Mouse (Mus musculus) pancreas, adult 10 weeks (tissue): ENCODE results near the gene Olfr1173. TPM values are rescaled to one million over a fixed set of nuclear protein-coding genes. Genes with fewer than 3 reads are reported as not detected.

Source experiments
- polyA plus RNA-seq: library from polyadenylated mRNA; stranded (reverse); fragments of 350-450 nt; fragmentation: Illumina TruSeq; extraction: RNeasy Lipid Tissue Mini Kit (QIAGEN cat#74804); gene quantifications from one replicate; pipeline ENCODE4 v1.2.3, GENCODE M21; 2015; ENCODE audit warnings: low read depth, low replicate concordance; ENCODE audit not compliant: insufficient read depth

Gene Olfr1173
- not detected for polyA plus RNA-seq

GRCm38 (mm10) chr2:88279775-88280174 lies at the start of gene Olfr1173:
Gene Olfr1173 (minus strand): TSS chr2:88279875.

GRCm38 (mm10) chr2:88327115-88327514 lies 47.4 kb upstream of the Olfr1173 start, which contains the start of gene Olfr1175-ps:
Gene Olfr1175-ps (minus strand): TSS chr2:88327215.

GRCm38 (mm10) chr2:88315035-88315434 lies 35.4 kb upstream of the Olfr1173 start, which contains the start of gene Olfr1174-ps:
Gene Olfr1174-ps (minus strand): TSS chr2:88315135.

GRCm38 (mm10) chr2:88228234-88228633 lies 51.4 kb downstream of the Olfr1173 start, which contains the start of gene Olfr1170:
Gene Olfr1170 (minus strand): TSS chr2:88228334.

Other genes with a start within 250 kb of the Olfr1173 start
- not detected for gene Olfr73, start 242.2 kb downstream of the Olfr1173 start, polyA plus RNA-seq
- gene Olfr1162, start 228.7 kb downstream of the Olfr1173 start, polyA plus RNA-seq = not detected
- not detected for gene Olfr1163, start 208.0 kb downstream of the Olfr1173 start, polyA plus RNA-seq
- not detected for gene Olfr1164, start 185.9 kb downstream of the Olfr1173 start, polyA plus RNA-seq
- gene Olfr1166, start 151.6 kb downstream of the Olfr1173 start, polyA plus RNA-seq = not detected
- not detected for gene Olfr1167, start 124.7 kb downstream of the Olfr1173 start, polyA plus RNA-seq
- not detected for gene Olfr1168, start 98.0 kb downstream of the Olfr1173 start, polyA plus RNA-seq
- not detected for gene Olfr1170, start 51.5 kb downstream of the Olfr1173 start, polyA plus RNA-seq
- gene Olfr1174-ps, start 35.3 kb upstream of the Olfr1173 start, polyA plus RNA-seq = not detected
- gene Olfr1175-ps, start 47.3 kb upstream of the Olfr1173 start, polyA plus RNA-seq = not detected
- gene Olfr1176, start 56.8 kb upstream of the Olfr1173 start, polyA plus RNA-seq = not detected
- not detected for gene Olfr1177-ps, start 66.6 kb upstream of the Olfr1173 start, polyA plus RNA-seq
- gene Olfr1178, start 107.2 kb upstream of the Olfr1173 start, polyA plus RNA-seq = not detected
- not detected for gene Olfr1179, start 126.6 kb upstream of the Olfr1173 start, polyA plus RNA-seq
- gene Olfr1180, start 139.3 kb upstream of the Olfr1173 start, polyA plus RNA-seq = not detected
- not detected for gene Olfr1181, start 146.3 kb upstream of the Olfr1173 start, polyA plus RNA-seq
- gene Gm13757, start 169.3 kb upstream of the Olfr1173 start, polyA plus RNA-seq = not detected
- gene Olfr1183, start 175.0 kb upstream of the Olfr1173 start, polyA plus RNA-seq = not detected
- not detected for gene Olfr1184, start 203.7 kb upstream of the Olfr1173 start, polyA plus RNA-seq
- gene Olfr1185-ps1, start 213.4 kb upstream of the Olfr1173 start, polyA plus RNA-seq = not detected
- not detected for gene Olfr1186, start 238.7 kb upstream of the Olfr1173 start, polyA plus RNA-seq